Mouse (Mus musculus) MEL (cell line): Measurements from ENCODE around the gene Pip5k1c. TPM values are rescaled to one million over a fixed set of nuclear protein-coding genes. Genes with fewer than 3 reads are reported as not detected.

Experiments used
- DNase-seq: peaks from one replicate; pipeline ENCODE4 v3.0.0; 2011; ENCODE audit warnings: low read depth, low spot score
- H3K27ac ChIP-seq: 2 replicates; pipeline ENCODE4 v1.5.1; 2012; ENCODE audit warnings: low read depth, mild to moderate bottlenecking, control low read depth, low read length, moderate library complexity; ENCODE audit not compliant: control insufficient read depth
- H3K27me3 ChIP-seq, 2 experiments: fragments of 150-350 bp in 1 of 2; sonication (generic) in 1 of 2; 2 replicates each; pipeline ENCODE4 v1.6.1; 2012; ENCODE audit warnings: low read length in 2 of 2, mild to moderate bottlenecking in 2 of 2, improper control_type of control experiment in 1 of 2, moderate library complexity in 1 of 2; ENCODE audit not compliant: insufficient read depth in 2 of 2, control insufficient read depth in 1 of 2
- H3K36me3 ChIP-seq, 2 experiments: 2 replicates each; pipeline ENCODE4 v1.6.1; 2012 to 2014; ENCODE audit warnings: low read length in 2 of 2, improper control_type of control experiment in 1 of 2, inconsistent platforms in 1 of 2, mild to moderate bottlenecking in 1 of 2; ENCODE audit not compliant: insufficient read depth in 2 of 2, control insufficient read depth in 1 of 2
- H3K4me1 ChIP-seq, 2 experiments: fragments of 150-350 bp in 1 of 2; sonication (generic) in 1 of 2; 2 replicates each; pipeline ENCODE4 v1.6.1; 2012; ENCODE audit warnings: low read length in 2 of 2, improper control_type of control experiment in 1 of 2, mild to moderate bottlenecking in 1 of 2; ENCODE audit not compliant: insufficient read depth in 2 of 2, control insufficient read depth in 1 of 2
- H3K4me3 ChIP-seq, 2 experiments: fragments of 150-350 bp in 1 of 2; sonication (generic) in 1 of 2; 2 replicates each; pipeline ENCODE4 v1.5.1; 2012; ENCODE audit warnings: low read depth in 2 of 2, low read length in 2 of 2, mild to moderate bottlenecking in 2 of 2, moderate library complexity in 2 of 2, control low read depth in 1 of 2, improper control_type of control experiment in 1 of 2; ENCODE audit not compliant: control insufficient read depth in 1 of 2, insufficient read depth in 1 of 2
- H3K79me2 ChIP-seq: 2 replicates; pipeline ENCODE4 v1.6.1; 2012; ENCODE audit warnings: mild to moderate bottlenecking, low read length, moderate library complexity; ENCODE audit not compliant: control insufficient read depth, poor library complexity, insufficient read depth
- H3K9ac ChIP-seq: 2 replicates; pipeline ENCODE4 v1.6.1; 2012; ENCODE audit warnings: low read depth, mild to moderate bottlenecking, control low read depth, low read length, moderate library complexity; ENCODE audit not compliant: control insufficient read depth, poor library complexity, severe bottlenecking
- H3K9me3 ChIP-seq: fragments of 150-350 bp; sonication (generic); replicated peaks from 2 replicates; pipeline ENCODE4 v1.6.1; 2012; ENCODE audit warnings: mild to moderate bottlenecking, low read length, improper control_type of control experiment, moderate library complexity; ENCODE audit not compliant: insufficient read depth
- CTCF ChIP-seq, 3 experiments: IDR thresholded peaks in 2 of 3; conservative IDR thresholded peaks in 1 of 3; 2 replicates each; pipeline ENCODE4 v1.5.1; 2011 to 2012; ENCODE audit warnings: low read length in 3 of 3, low read depth in 2 of 3, mild to moderate bottlenecking in 2 of 3, improper control_type of control experiment in 1 of 3, inconsistent platforms in 1 of 3, mixed read lengths in 1 of 3, moderate library complexity in 1 of 3; ENCODE audit not compliant: control insufficient read depth in 1 of 3, insufficient read depth in 1 of 3, poor library complexity in 1 of 3, severe bottlenecking in 1 of 3
- E2F4 ChIP-seq: IDR thresholded peaks from 2 replicates; pipeline ENCODE4 v1.6.1; 2011; ENCODE audit warnings: low read depth, low read length, improper control_type of control experiment, borderline replicate concordance
- ELF1 ChIP-seq: IDR thresholded peaks from 2 replicates; pipeline ENCODE4 v1.6.1; 2014; ENCODE audit warnings: low read depth, mild to moderate bottlenecking, inconsistent platforms, low read length, improper control_type of control experiment, moderate library complexity
- GABPA ChIP-seq: IDR thresholded peaks from 2 replicates; pipeline ENCODE4 v1.6.1; 2012; ENCODE audit warnings: low read depth, mild to moderate bottlenecking, inconsistent platforms, low read length, improper control_type of control experiment, moderate library complexity
- HCFC1 ChIP-seq: IDR thresholded peaks from 2 replicates; pipeline ENCODE4 v1.6.1; 2012; ENCODE audit warnings: low read depth, mild to moderate bottlenecking, inconsistent platforms, low read length, improper control_type of control experiment, moderate library complexity
- KAT2A ChIP-seq: conservative IDR thresholded peaks from 2 replicates; pipeline ENCODE4 v1.6.1; 2012; ENCODE audit warnings: low read depth, low read length, improper control_type of control experiment, inconsistent platforms
- MAFK ChIP-seq: IDR thresholded peaks from 2 replicates; pipeline ENCODE4 v1.6.1; 2011; ENCODE audit warnings: low read depth, mild to moderate bottlenecking, low read length, improper control_type of control experiment, borderline replicate concordance
- MAX ChIP-seq: IDR thresholded peaks from 2 replicates; pipeline ENCODE4 v1.6.1; 2011; ENCODE audit warnings: low read length, improper control_type of control experiment
- MAZ ChIP-seq: IDR thresholded peaks from 2 replicates; pipeline ENCODE4 v1.6.1; 2012; ENCODE audit warnings: low read depth, mild to moderate bottlenecking, inconsistent platforms, low read length, improper control_type of control experiment
- MXI1 ChIP-seq: IDR thresholded peaks from 2 replicates; pipeline ENCODE4 v1.6.1; 2011; ENCODE audit warnings: mild to moderate bottlenecking, low read depth, low read length, improper control_type of control experiment
- MYB ChIP-seq: IDR thresholded peaks from 2 replicates; pipeline ENCODE4 v1.6.1; 2011; ENCODE audit warnings: mild to moderate bottlenecking, low read depth, low read length, improper control_type of control experiment
- NELFE ChIP-seq: IDR thresholded peaks from 2 replicates; pipeline ENCODE4 v1.6.1; 2011; ENCODE audit warnings: low read depth, low read length, improper control_type of control experiment
- NRF1 ChIP-seq: IDR thresholded peaks from 2 replicates; pipeline ENCODE4 v1.6.1; 2014; ENCODE audit warnings: low read depth, mild to moderate bottlenecking, inconsistent platforms, low read length, improper control_type of control experiment, moderate library complexity; ENCODE audit not compliant: poor library complexity, insufficient read depth, severe bottlenecking
- POLR2A ChIP-seq, 2 experiments: IDR thresholded peaks; 2 replicates each; pipeline ENCODE4 v1.6.1; 2011 to 2012; ENCODE audit warnings: low read length in 2 of 2, mild to moderate bottlenecking in 2 of 2, control low read depth in 1 of 2, improper control_type of control experiment in 1 of 2, low read depth in 1 of 2, moderate library complexity in 1 of 2; ENCODE audit not compliant: control insufficient read depth in 1 of 2, insufficient read depth in 1 of 2, poor library complexity in 1 of 2
- RAD21 ChIP-seq: IDR thresholded peaks from 2 replicates; pipeline ENCODE4 v1.6.1; 2011; ENCODE audit warnings: mild to moderate bottlenecking, low read depth, low read length, improper control_type of control experiment
- RCOR1 ChIP-seq: IDR thresholded peaks from 2 replicates; pipeline ENCODE4 v1.6.1; 2012; ENCODE audit warnings: low read depth, mild to moderate bottlenecking, inconsistent platforms, low read length, improper control_type of control experiment
- SMC3 ChIP-seq: IDR thresholded peaks from 2 replicates; pipeline ENCODE4 v1.6.1; 2011; ENCODE audit warnings: low read depth, low read length, improper control_type of control experiment
- TAL1 ChIP-seq: IDR thresholded peaks from 2 replicates; pipeline ENCODE4 v1.6.1; 2012; ENCODE audit warnings: mild to moderate bottlenecking, inconsistent platforms, low read length, moderate library complexity, mixed read lengths
- TCF12 ChIP-seq: IDR thresholded peaks from 2 replicates; pipeline ENCODE4 v1.6.1; 2014; ENCODE audit warnings: low read depth, mild to moderate bottlenecking, inconsistent platforms, low read length, improper control_type of control experiment, moderate library complexity
- UBTF ChIP-seq: IDR thresholded peaks from 2 replicates; pipeline ENCODE4 v1.6.1; 2012; ENCODE audit warnings: low read depth, mild to moderate bottlenecking, inconsistent platforms, low read length, improper control_type of control experiment, moderate library complexity, borderline replicate concordance; ENCODE audit not compliant: insufficient read depth
- USF1 ChIP-seq: IDR thresholded peaks from 2 replicates; pipeline ENCODE4 v1.6.1; 2014; ENCODE audit warnings: low read depth, mild to moderate bottlenecking, inconsistent platforms, low read length, improper control_type of control experiment, moderate library complexity
- USF2 ChIP-seq, 2 experiments: IDR thresholded peaks; 2 replicates each; pipeline ENCODE4 v1.6.1; 2011 to 2012; ENCODE audit warnings: improper control_type of control experiment in 2 of 2, low read length in 2 of 2, borderline replicate concordance in 1 of 2, inconsistent platforms in 1 of 2, low read depth in 1 of 2, mild to moderate bottlenecking in 1 of 2; ENCODE audit not compliant: insufficient read depth in 1 of 2
- ZKSCAN1 ChIP-seq: IDR thresholded peaks from 2 replicates; pipeline ENCODE4 v1.6.1; 2012; ENCODE audit warnings: low read depth, mild to moderate bottlenecking, inconsistent platforms, low read length, improper control_type of control experiment, moderate library complexity
- ZNF384 ChIP-seq: IDR thresholded peaks from 2 replicates; pipeline ENCODE4 v1.6.1; 2012; ENCODE audit warnings: low read depth, mild to moderate bottlenecking, inconsistent platforms, low read length, improper control_type of control experiment
- polyA plus RNA-seq, 2 experiments: library from polyadenylated mRNA; stranded (reverse) in 1 of 2; unstranded in 1 of 2; fragments of >175 nt in 1 of 2; fragments of >200 nt in 1 of 2; gene quantifications; 2 replicates each; pipeline versions ENCODE4 v1.2.1 to v1.2.4; 2012; ENCODE audit warnings: low replicate concordance in 2 of 2, low read depth in 1 of 2; ENCODE audit not compliant: insufficient read length in 2 of 2, insufficient read depth in 1 of 2, missing spikeins in 1 of 2
- total RNA-seq: library from RNA; depleted of rRNA; stranded (reverse); fragments of 300-350 nt; gene quantifications from 2 replicates; pipeline ENCODE4 v1.2.3, GENCODE M21; 2012

The Pip5k1c gene
- total and polyA plus RNA-seq, 3 experiments = 14.4 to 40.5 TPM; not detected in 1

DNA sequence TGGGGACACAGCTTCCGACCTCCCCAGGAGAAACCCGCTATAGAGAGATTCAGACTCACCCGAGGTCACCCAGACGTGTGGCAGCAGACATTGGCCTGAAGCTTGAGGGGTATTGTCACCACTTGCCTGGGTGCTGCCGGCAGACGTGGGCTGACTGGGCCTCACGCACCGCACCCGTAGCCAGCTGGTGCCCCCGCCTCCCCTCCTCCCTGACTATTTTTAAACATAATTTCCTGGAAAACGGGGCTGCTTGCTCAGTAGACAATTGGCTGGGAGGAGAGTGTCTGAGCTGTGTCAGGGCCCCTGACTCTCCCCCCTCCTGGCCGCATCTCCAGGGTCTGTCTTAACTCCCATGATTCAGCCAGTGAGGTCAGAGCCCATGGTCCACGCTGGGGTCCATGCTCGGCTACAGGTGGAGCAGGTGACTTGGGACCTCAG, 10.0 kb downstream of the Pip5k1c start:
- DNase-seq = no peak
- H3K27me3 ChIP-seq = no peaks in the 10 kb centered on the region
- TF ChIP-seq SMC3 (no peak), GABPA (no peak), ZNF384 (no peak), ELF1 (no peak), TAL1 (no peak), POLR2A (IDR thresholded peaks at IDR 0.05; ENCODE audit: control insufficient read depth in 1 of 2, insufficient read depth in 1 of 2, low read depth in 1 of 2, low read length in 2 of 2, poor library complexity in 1 of 2) (no peak), NRF1 (no peak), NELFE (no peak), HCFC1 (no peak), MAX (no peak), TCF12 (no peak), MXI1 (no peak), RCOR1 (no peak), E2F4 (no peak), USF2 (IDR thresholded peaks at IDR 0.05; ENCODE audit: borderline replicate concordance in 1 of 2, insufficient read depth in 1 of 2, low read depth in 1 of 2, low read length in 2 of 2) (no peak), UBTF (no peak), KAT2A (no peak)
- TF ChIP-seq, all 39 proteins: peak for 0
- Histone ChIP-seq H3K79me2 (peaks cover 32% of the 10 kb centered on the region), H3K9ac (no peak overlapping the region), H3K9me3 (no peaks in the 10 kb centered on the region), H3K4me1 (peaks cover 0 to 3% of the 10 kb centered on the region in 2 experiments; a peak in 1 of 4 replicates), H3K27ac (no peak overlapping the region), H3K4me3 (no peak overlapping the region), H3K36me3 (no peaks in the 10 kb centered on the region; a peak in 1 of 4 replicates)

- Histone ChIP-seq H3K4me1 (peaks cover 0 to 3% of the 10 kb centered on the region in 2 experiments; a peak in 1 of 4 replicates), H3K4me3 (no peak overlapping the region), H3K79me2 (peaks cover 27% of the 10 kb centered on the region), H3K27ac (no peak overlapping the region), H3K9ac (no peak overlapping the region), H3K36me3 (peaks cover 0 to 2% of the 10 kb centered on the region in 2 experiments; a peak in 1 of 4 replicates), H3K27me3 (no peaks in the 10 kb centered on the region), H3K9me3 (no peaks in the 10 kb centered on the region)
- DNase-seq = no peak
- no peak for TF ChIP-seq NELFE
- no peak for TF ChIP-seq MAZ
- TF ChIP-seq RCOR1 = no peak
- no peak for TF ChIP-seq SMC3
- TF ChIP-seq RAD21 = no peak
- TF ChIP-seq MYB = no peak
- TF ChIP-seq TCF12 = no peak
- no peak for TF ChIP-seq MAFK
- no peak for TF ChIP-seq UBTF
- TF ChIP-seq CTCF (IDR thresholded peaks at IDR 0.05 in 2 of 3, conservative IDR thresholded peaks at IDR 0.05 in 1 of 3; ENCODE audit: control insufficient read depth in 1 of 3, insufficient read depth in 1 of 3, low read depth in 2 of 3, low read length in 3 of 3, poor library complexity in 1 of 3, severe bottlenecking in 1 of 3) = no peak
- TF ChIP-seq KAT2A = no peak
- no peak for TF ChIP-seq MXI1
- no peak for TF ChIP-seq ZKSCAN1
- no peak for TF ChIP-seq USF1
Observed at GRCm38 (mm10) chr10:81303258-81303657, 10.5 kb downstream of the Pip5k1c start.
